Mouse (Mus musculus) small intestine, adult 2 months (tissue): ENCODE data around the gene Samhd1. TPM values are rescaled to one million over a fixed set of nuclear protein-coding genes. Genes with fewer than 3 reads are reported as not detected.

Experiments used
- H3K27ac ChIP-seq: fragments of 200-500 bp; 2 replicates; pipeline ENCODE4 v1.5.1; 2012; ENCODE audit warnings: low read depth, low read length, control low read depth, inconsistent platforms; ENCODE audit not compliant: insufficient read depth
- H3K27me3 ChIP-seq: fragments of 200-500 bp; 2 replicates; pipeline ENCODE4 v1.6.1; 2012; ENCODE audit warnings: mild to moderate bottlenecking, moderate library complexity, low read length, inconsistent platforms; ENCODE audit not compliant: control insufficient read depth, insufficient read depth
- H3K36me3 ChIP-seq: fragments of 200-500 bp; 2 replicates; pipeline ENCODE4 v1.6.1; 2012; ENCODE audit warnings: mild to moderate bottlenecking, low read length, control low read depth, inconsistent platforms; ENCODE audit not compliant: control insufficient read depth, insufficient read depth
- H3K4me1 ChIP-seq: fragments of 200-500 bp; 2 replicates; pipeline ENCODE4 v1.6.1; 2012; ENCODE audit warnings: low read length, inconsistent platforms, mixed read lengths; ENCODE audit not compliant: control insufficient read depth, insufficient read depth, insufficient read length
- H3K4me3 ChIP-seq: fragments of 200-500 bp; 2 replicates; pipeline ENCODE4 v1.5.1; 2012; ENCODE audit warnings: low read depth, mild to moderate bottlenecking, control low read depth, inconsistent platforms, low read length, moderate library complexity
- CTCF ChIP-seq: fragments of 200-500 bp; IDR thresholded peaks from 2 replicates; pipeline ENCODE4 v1.5.1; 2012; ENCODE audit warnings: low read depth, mild to moderate bottlenecking, control low read depth, inconsistent platforms, low read length, moderate library complexity, mixed read lengths; ENCODE audit not compliant: insufficient replicate concordance, insufficient read length; ENCODE audit errors: extremely low read depth
- POLR2A ChIP-seq: fragments of 200-500 bp; IDR thresholded peaks from 2 replicates; pipeline ENCODE4 v1.6.1; 2012; ENCODE audit warnings: low read depth, mild to moderate bottlenecking, control low read depth, inconsistent platforms, low read length, moderate library complexity
- WGBS: fragments of 180-500 bp; shearing (Covaris S2); methylation state at CpG from one replicate; pipeline ENCODE4 v1.1.7; 2018; 5-methylcytosine and 5-hydroxymethylcytosine counted together
- polyA plus RNA-seq: library from polyadenylated mRNA; depleted of rRNA; stranded (reverse); fragments of >200 nt; gene quantifications from 2 replicates; pipeline ENCODE4 v1.2.3, GENCODE M21; 2012

The Samhd1 gene
- polyA plus RNA-seq, 1 experiment: 47.7 TPM

DNA sequence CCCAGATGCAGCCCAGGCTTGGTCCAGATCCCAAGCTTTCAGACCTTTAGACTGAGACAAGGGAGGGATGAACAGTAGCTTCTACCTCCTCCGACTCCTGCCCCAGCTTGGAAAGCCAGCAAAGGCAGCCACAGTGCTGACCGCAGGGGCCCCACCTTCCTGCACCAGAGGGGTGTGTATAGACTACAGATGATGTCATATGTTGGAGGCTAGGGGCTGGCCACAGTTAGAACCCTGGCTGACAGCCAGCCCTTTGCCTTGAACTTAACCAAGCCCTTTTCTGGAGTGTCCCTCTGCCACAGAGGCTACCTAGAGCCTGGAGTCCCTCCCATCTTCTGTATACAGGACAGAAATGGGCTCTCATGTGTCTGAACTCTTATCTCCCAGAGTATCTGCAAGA is 63.5 kb downstream of the Samhd1 start:
- WGBS: 17% methylated on average over 2 of the region's 2 CpGs
- H3K27ac ChIP-seq: peak overlapping the region; percentile 72
- no peak overlapping the region for H3K4me3 ChIP-seq
- TF ChIP-seq POLR2A: no peak
- no peak for TF ChIP-seq CTCF
- peaks cover 55% of the 10 kb centered on the region for H3K4me1 ChIP-seq
- no peaks in the 10 kb centered on the region for H3K27me3 ChIP-seq
- no peaks in the 10 kb centered on the region for H3K36me3 ChIP-seq

DNA sequence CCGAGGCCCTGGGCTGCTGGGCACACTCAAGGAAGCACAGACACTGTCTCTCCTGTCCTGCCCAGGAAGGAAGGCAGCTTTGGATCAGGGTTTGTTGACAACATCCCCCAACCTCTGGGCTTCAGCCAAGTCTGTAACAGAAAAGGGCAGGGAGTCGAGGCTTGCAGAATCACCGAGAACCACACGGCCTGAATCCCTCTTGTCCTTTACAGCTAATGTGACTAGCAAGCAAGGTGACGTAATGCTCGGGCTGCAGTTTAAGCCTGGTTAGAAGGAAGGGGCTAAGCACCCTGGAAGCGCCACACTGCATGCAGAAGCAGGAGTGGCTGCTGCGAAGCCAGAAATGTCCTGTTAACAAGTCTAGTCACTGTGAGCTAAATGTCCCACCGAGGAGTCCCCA is 64.7 kb downstream of the Samhd1 start:
- peak overlapping the region; percentile 72 for H3K27ac ChIP-seq
- no peaks in the 10 kb centered on the region for H3K36me3 ChIP-seq
- no peak overlapping the region for H3K4me3 ChIP-seq
- 42% methylated on average over 9 of the region's 9 CpGs for whole genome bisulfite sequencing
- peaks cover 54% of the 10 kb centered on the region for H3K4me1 ChIP-seq
- no peak for TF ChIP-seq POLR2A
- TF ChIP-seq CTCF: no peak
- no peaks in the 10 kb centered on the region for H3K27me3 ChIP-seq

DNA sequence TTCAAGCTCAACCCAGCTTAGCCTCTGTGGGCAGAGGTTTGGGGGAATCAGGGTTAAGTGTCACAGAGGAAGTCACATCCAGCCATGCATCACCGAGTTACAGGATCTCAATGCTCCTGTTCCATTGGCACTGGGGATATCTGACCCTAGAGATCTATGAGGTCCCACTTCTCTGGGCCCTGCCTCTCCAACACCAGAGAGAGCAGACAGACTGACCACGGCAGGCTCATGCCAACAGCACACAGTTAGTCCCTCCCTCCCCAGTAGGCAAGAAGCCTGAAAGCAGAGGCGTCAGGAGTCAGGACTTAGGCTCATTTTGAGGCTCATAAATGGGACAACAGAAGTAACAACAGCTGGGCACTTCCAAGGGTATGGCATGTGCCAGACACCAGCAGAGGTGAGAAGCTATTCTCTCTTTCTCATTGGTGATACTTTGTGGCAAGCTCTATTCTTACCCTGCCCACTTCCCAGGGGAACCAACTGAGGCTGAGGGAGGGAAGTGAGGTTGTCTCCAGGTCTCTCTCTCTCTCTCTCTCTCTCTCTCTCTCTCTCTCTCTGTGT is 65.2 kb downstream of the Samhd1 start:
- Histone ChIP-seq H3K36me3 (no peaks in the 10 kb centered on the region), H3K27ac (peak overlapping the region; percentile 72), H3K4me3 (no peak overlapping the region), H3K4me1 (peaks cover 60% of the 10 kb centered on the region), H3K27me3 (no peaks in the 10 kb centered on the region)
- TF ChIP-seq POLR2A: no peak
- no peak for TF ChIP-seq CTCF
- WGBS: 61% methylated on average over 3 of the region's 3 CpGs

DNA sequence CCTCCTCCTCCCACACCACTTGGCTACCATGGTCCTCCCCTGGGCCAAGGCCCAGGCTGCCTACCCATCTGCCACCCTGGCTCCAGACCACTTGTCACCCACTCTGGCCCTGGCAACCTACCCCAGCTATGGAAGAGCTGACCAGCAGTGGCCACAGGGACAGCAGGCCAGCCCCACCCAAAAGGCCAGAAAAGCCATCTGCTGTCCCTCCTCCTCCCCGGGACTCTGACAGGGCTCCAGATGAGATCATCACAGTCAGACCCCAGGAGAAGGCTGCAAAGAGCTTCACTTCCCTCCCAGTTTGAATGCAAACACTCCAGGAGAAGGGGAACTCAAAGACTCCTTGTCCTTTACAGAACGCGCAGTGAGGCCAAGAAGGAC is 65.7 kb downstream of the Samhd1 start:
- Histone ChIP-seq H3K27ac (peak overlapping the region; percentile 72), H3K27me3 (no peaks in the 10 kb centered on the region), H3K4me3 (no peak overlapping the region), H3K4me1 (peaks cover 61% of the 10 kb centered on the region), H3K36me3 (no peaks in the 10 kb centered on the region)
- no peak for TF ChIP-seq CTCF
- no peak for TF ChIP-seq POLR2A
- WGBS: 63% methylated on average over 3 of the region's 3 CpGs

DNA sequence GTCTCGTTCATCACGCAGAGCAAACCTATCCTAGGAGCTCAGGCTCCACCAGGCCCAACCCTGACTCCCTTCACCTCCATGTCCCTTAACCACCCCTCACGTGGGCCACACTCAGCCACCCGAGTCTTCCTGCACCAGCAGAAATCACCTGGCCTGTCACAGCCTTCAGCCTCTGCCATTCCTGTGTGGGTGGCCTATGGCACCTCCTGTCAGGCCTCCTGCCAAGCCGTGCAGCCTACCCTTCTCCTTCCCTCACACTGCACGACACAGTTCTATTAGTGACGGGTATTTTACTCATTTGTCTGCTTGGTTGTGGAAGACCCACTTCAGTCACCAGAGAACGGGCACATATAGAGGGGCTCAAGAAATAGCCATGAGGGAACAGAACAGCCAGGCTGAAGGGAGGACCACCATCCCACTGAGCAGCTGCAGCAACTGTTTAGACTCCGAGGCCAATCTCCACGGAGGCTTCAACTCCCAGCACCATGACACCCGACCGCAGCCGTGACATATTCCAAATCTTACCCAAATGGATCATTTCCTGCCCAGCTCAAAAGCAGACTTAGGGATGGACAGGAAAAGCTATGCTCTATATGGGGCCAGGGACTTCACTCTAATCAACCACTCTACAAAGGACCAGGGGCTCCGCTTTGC is 66.2 kb downstream of the Samhd1 start:
- no peaks in the 10 kb centered on the region for H3K36me3 ChIP-seq
- no peak overlapping the region for H3K4me3 ChIP-seq
- H3K27me3 ChIP-seq: no peaks in the 10 kb centered on the region
- WGBS: 82% methylated on average over 14 of the region's 14 CpGs
- H3K4me1 ChIP-seq: peaks cover 64% of the 10 kb centered on the region
- peak overlapping the region; percentile 72 for H3K27ac ChIP-seq
- no peak for TF ChIP-seq POLR2A

DNA sequence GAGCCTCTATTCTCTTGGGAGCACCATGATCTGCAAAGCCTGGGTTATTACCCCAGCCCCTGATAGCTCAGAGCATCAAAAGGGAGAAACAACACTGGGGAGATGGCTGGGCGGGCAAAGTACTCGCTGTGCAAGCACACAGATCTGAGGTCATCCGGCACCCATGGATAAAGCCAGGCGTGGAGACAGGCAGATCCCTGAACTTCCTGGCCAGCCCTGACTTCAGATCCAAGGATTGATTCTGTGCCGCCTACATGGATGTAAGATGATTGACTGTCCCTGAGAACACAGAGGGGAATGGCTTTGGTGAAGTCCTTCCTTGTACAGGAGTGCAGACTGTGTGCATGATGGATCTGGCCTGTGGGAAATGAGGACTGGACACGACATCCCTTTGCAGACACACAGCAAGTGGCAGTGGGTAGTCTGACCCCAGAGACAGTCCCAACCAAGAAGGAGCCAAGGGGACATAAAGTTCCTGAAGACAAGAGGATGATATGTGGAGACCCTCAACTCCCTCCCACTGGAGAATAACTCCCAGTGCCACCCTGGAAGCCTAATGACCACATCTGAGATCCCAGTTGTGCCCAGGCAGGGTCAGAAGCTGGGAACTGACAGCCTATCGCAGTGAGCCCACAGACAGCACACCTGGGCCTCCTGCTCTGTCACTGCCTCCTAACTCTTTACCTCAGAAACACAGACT is 68.2 kb downstream of the Samhd1 start:
- no peak for TF ChIP-seq POLR2A
- TF ChIP-seq CTCF: no peak
- WGBS: 57% methylated on average over 7 of the region's 7 CpGs
- no peak overlapping the region for H3K27ac ChIP-seq
- peaks cover 49% of the 10 kb centered on the region for H3K4me1 ChIP-seq
- no peaks in the 10 kb centered on the region for H3K27me3 ChIP-seq
- no peak overlapping the region for H3K4me3 ChIP-seq
- no peaks in the 10 kb centered on the region for H3K36me3 ChIP-seq

DNA sequence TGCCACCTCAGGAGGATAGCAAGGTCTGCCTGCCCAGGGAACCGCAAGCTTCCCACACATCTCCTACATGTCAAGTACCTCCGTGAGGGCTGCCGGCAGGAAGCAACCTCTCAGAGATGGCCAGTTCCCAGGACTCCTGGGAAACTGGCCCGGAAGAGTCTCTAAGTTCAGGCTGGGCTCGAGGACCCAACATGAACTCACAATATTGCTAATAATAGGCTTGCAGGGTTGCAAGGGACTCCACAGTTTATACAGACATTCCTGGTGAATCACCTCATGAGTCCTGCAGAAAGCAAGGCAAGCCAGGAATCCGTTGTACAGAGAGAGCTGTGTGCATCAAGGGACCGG is 69.2 kb downstream of the Samhd1 start:
- 80% methylated on average over 7 of the region's 7 CpGs for WGBS
- H3K4me3 ChIP-seq: no peak overlapping the region
- no peaks in the 10 kb centered on the region for H3K36me3 ChIP-seq
- H3K4me1 ChIP-seq: peaks cover 39% of the 10 kb centered on the region
- no peak for TF ChIP-seq POLR2A
- TF ChIP-seq CTCF: no peak
- H3K27ac ChIP-seq: peak overlapping the region; percentile 75
- no peaks in the 10 kb centered on the region for H3K27me3 ChIP-seq
